Mouse (Mus musculus): ENCODE results near the gene Fam189b. TPM values are rescaled to one million over a fixed set of nuclear protein-coding genes. Genes with fewer than 3 reads are reported as not detected.

Fam189b gene
- polyA plus RNA-seq, 1 experiment from 2014 or later, result 23.5 TPM

GRCm38 (mm10) chr3:89187197-89187596, 4.3 kb downstream of the Fam189b start:
- no peak for ATAC-seq (replicated peaks; ENCODE audit: low FRiP score, low read depth)
- Histone ChIP-seq H3K4me2 (ENCODE audit: low read length) (peak overlapping the region; percentile 28; the same call in 1 of the 2 replicates), H3K4me1 (replicated peaks; ENCODE audit: insufficient read depth, low read length) (peaks cover 20% of the 10 kb centered on the region; the same call in 1 of the 2 replicates), H3K27ac (no peak overlapping the region), H3K36me3 (ENCODE audit: insufficient read depth, low read length) (no peaks in the 10 kb centered on the region), H3K9me3 (replicated peaks; ENCODE audit: low read length) (no peaks in the 10 kb centered on the region), H3K9ac (ENCODE audit: low read depth, low read length) (no peak overlapping the region), H3K4me3 (replicated peaks; ENCODE audit: low read depth, low read length) (no peak overlapping the region), H3K27me3 (ENCODE audit: insufficient read depth, low read length) (no peaks in the 10 kb centered on the region)
- no peak for TF ChIP-seq CTCF (IDR thresholded peaks at IDR 0.05; ENCODE audit: low read depth)
- WGBS, result 43% methylated on average over 20 of the region's 23 CpGs
- no peak for DNase-seq (ENCODE audit: low spot score)

- ATAC-seq (replicated peaks; ENCODE audit: low FRiP score, low read depth) (no peak), DNase-seq (ENCODE audit: low spot score) (no peak)
- no peak overlapping the region for H3K27ac ChIP-seq
- H3K36me3 ChIP-seq (ENCODE audit: insufficient read depth, low read length), result no peaks in the 10 kb centered on the region
- no peaks in the 10 kb centered on the region for H3K27me3 ChIP-seq (ENCODE audit: insufficient read depth, low read length)
- H3K4me2 ChIP-seq (ENCODE audit: low read length), result 0 out of 2 replicates have a peak overlapping the region, but pooled peaks have one; percentile 28
- H3K4me1 ChIP-seq (replicated peaks; ENCODE audit: insufficient read depth, low read length), result peaks cover 20% of the 10 kb centered on the region; the same call in 1 of the 2 replicates
- 61% methylated on average over 18 of the region's 18 CpGs for WGBS
- no peak overlapping the region for H3K4me3 ChIP-seq (replicated peaks; ENCODE audit: low read depth, low read length)
- H3K9ac ChIP-seq (ENCODE audit: low read depth, low read length), result no peak overlapping the region
- H3K9me3 ChIP-seq (replicated peaks; ENCODE audit: low read length), result no peaks in the 10 kb centered on the region
- no peak for TF ChIP-seq CTCF (IDR thresholded peaks at IDR 0.05; ENCODE audit: low read depth)
Measured at GRCm38 (mm10) chr3:89187690-89188477, 4.9 kb downstream of the Fam189b start.

- Histone ChIP-seq H3K9ac (ENCODE audit: low read depth, low read length) (no peak overlapping the region), H3K9me3 (replicated peaks; ENCODE audit: low read length) (no peaks in the 10 kb centered on the region), H3K4me2 (ENCODE audit: low read length) (no peak overlapping the region), H3K36me3 (ENCODE audit: insufficient read depth, low read length) (no peaks in the 10 kb centered on the region), H3K27ac (no peak overlapping the region), H3K4me1 (replicated peaks; ENCODE audit: insufficient read depth, low read length) (peaks cover 18% of the 10 kb centered on the region; the same call in 1 of the 2 replicates), H3K27me3 (ENCODE audit: insufficient read depth, low read length) (no peaks in the 10 kb centered on the region), H3K4me3 (replicated peaks; ENCODE audit: low read depth, low read length) (no peak overlapping the region)
- WGBS, result 61% methylated on average over 12 of the region's 12 CpGs
- no peak for TF ChIP-seq CTCF (IDR thresholded peaks at IDR 0.05; ENCODE audit: low read depth)
- DNase-seq (ENCODE audit: low spot score) (no peak), ATAC-seq (replicated peaks; ENCODE audit: low FRiP score, low read depth) (no peak)
Measured at GRCm38 (mm10) chr3:89188478-89188875, 5.5 kb downstream of the Fam189b start.

- H3K4me3 ChIP-seq (replicated peaks; ENCODE audit: low read depth, low read length), result no peak overlapping the region
- no peaks in the 10 kb centered on the region for H3K9me3 ChIP-seq (replicated peaks; ENCODE audit: low read length)
- ATAC-seq (replicated peaks; ENCODE audit: low FRiP score, low read depth) (no peak), DNase-seq (ENCODE audit: low spot score) (no peak)
- no peak overlapping the region for H3K9ac ChIP-seq (ENCODE audit: low read depth, low read length)
- no peak overlapping the region for H3K27ac ChIP-seq
- no peak overlapping the region for H3K4me2 ChIP-seq (ENCODE audit: low read length)
- no peak for TF ChIP-seq CTCF (IDR thresholded peaks at IDR 0.05; ENCODE audit: low read depth)
- H3K4me1 ChIP-seq (replicated peaks; ENCODE audit: insufficient read depth, low read length), result peaks cover 11% of the 10 kb centered on the region
- WGBS, result 82% methylated on average over 8 of the region's 8 CpGs
- H3K27me3 ChIP-seq (ENCODE audit: insufficient read depth, low read length), result no peaks in the 10 kb centered on the region
- H3K36me3 ChIP-seq (ENCODE audit: insufficient read depth, low read length), result no peaks in the 10 kb centered on the region
Measured at GRCm38 (mm10) chr3:89190436-89190835, 7.5 kb downstream of the Fam189b start.

GRCm38 (mm10) chr3:89193351-89193750, 10.4 kb downstream of the Fam189b start:
- 75% methylated on average over 1 of the region's 1 CpGs for WGBS
- TF ChIP-seq CTCF (IDR thresholded peaks at IDR 0.05; ENCODE audit: low read depth), result peak; percentile 36; the same call in 1 of the 2 replicates
- ATAC-seq (replicated peaks; ENCODE audit: low FRiP score, low read depth) (no peak), DNase-seq (ENCODE audit: low spot score) (no peak)
- no peak overlapping the region for H3K4me3 ChIP-seq (replicated peaks; ENCODE audit: low read depth, low read length)
- H3K9ac ChIP-seq (ENCODE audit: low read depth, low read length), result no peak overlapping the region
- no peak overlapping the region for H3K4me2 ChIP-seq (ENCODE audit: low read length)
- H3K27ac ChIP-seq, result no peak overlapping the region
- H3K27me3 ChIP-seq (ENCODE audit: insufficient read depth, low read length), result no peaks in the 10 kb centered on the region
- no peaks in the 10 kb centered on the region for H3K36me3 ChIP-seq (ENCODE audit: insufficient read depth, low read length)
- peaks cover 8% of the 10 kb centered on the region for H3K4me1 ChIP-seq (replicated peaks; ENCODE audit: insufficient read depth, low read length)
- no peaks in the 10 kb centered on the region for H3K9me3 ChIP-seq (replicated peaks; ENCODE audit: low read length)

GRCm38 (mm10) chr3:89193853-89194252, 10.9 kb downstream of the Fam189b start:
- Histone ChIP-seq H3K27ac (no peak overlapping the region), H3K4me1 (replicated peaks; ENCODE audit: insufficient read depth, low read length) (peaks cover 8% of the 10 kb centered on the region), H3K9ac (ENCODE audit: low read depth, low read length) (no peak overlapping the region), H3K9me3 (replicated peaks; ENCODE audit: low read length) (no peaks in the 10 kb centered on the region), H3K4me3 (replicated peaks; ENCODE audit: low read depth, low read length) (no peak overlapping the region), H3K27me3 (ENCODE audit: insufficient read depth, low read length) (no peaks in the 10 kb centered on the region), H3K36me3 (ENCODE audit: insufficient read depth, low read length) (no peaks in the 10 kb centered on the region), H3K4me2 (ENCODE audit: low read length) (no peak overlapping the region)
- TF ChIP-seq CTCF (IDR thresholded peaks at IDR 0.05; ENCODE audit: low read depth), result peak; percentile 64
- 93% methylated on average over 2 of the region's 2 CpGs for WGBS
- peak; percentile 62 for DNase-seq (ENCODE audit: low spot score)
- ATAC-seq (replicated peaks; ENCODE audit: low FRiP score, low read depth), result no peak

Measured in kidney, postnatal 0 days (tissue).